Mouse (Mus musculus): ENCODE results near the gene Klf5. TPM values are rescaled to one million over a fixed set of nuclear protein-coding genes. Genes with fewer than 3 reads are reported as not detected.

The Klf5 gene
- total and polyA plus RNA-seq, 2 experiments from 2014 or later, result 1.5 to 3.5 TPM

DNA sequence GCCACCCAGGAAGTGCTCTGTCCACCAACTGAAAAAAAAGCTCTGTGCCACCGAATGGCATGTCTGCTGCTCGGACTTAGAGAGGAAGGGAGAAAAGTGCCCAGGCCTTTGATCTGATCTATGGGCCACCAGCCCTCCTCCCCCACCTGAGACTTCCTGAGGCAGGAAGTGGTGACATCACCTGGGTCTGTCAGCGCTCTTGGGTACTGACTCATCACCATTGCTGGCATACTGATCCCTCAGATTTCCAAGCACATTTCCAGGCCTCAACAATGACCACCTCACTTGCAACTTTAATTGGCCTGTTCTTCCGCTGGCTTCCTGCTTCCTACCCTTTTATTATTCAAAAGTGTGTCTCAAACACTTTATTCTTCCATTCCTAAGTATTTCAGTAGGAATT, 26.0 kb downstream of the Klf5 start:
- no peak for ATAC-seq

DNA sequence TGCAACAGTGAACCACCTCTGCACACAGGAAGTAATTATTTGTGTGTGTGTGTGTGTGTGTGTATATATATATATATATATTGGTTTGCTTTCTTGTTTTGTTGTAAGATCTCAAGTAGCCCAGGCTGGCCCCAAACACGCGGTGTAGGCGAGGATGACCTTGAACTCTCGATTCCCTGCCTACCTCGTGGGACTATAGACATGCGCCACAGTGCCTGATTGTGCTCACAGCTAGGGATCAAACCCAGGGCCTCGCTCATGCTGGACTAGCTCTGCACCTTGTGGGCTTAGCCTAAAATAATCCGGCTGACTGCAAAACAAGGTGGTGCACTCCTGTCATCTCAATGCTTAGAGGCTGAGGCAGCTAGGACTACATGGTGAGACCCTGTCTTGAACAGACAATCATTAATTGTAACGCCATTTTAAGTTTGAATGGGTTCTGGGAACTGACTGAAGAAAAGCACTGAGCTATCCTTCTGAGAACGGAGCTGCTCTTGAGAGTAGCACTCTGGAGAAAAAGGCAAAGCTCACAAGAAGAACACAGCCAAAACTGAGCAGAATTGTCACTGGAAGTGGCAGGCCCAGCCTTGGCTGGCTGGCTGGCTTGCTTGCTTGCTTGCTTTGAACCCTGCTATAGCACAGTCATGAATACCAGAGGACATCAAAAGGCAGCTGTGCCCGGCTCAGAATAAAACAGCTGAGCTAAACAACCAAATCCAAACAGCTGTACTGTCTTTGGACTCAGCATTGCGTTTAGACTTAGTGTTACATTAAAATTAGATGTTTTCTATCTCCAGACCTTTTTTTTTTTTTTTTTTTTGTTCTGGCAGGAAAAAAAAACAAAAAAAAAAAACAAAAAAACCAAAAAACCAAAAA, 27.3 kb downstream of the Klf5 start:
- no peaks in the 10 kb centered on the region for H3K27me3 ChIP-seq (ENCODE audit: insufficient read depth, low read length)
- WGBS, result 74% methylated on average over 12 of the region's 12 CpGs
- H3K4me2 ChIP-seq (ENCODE audit: low read depth, low read length), result no peak overlapping the region
- H3K4me1 ChIP-seq (ENCODE audit: insufficient read depth, low read length), result no peaks in the 10 kb centered on the region
- no peak overlapping the region for H3K27ac ChIP-seq
- H3K9me3 ChIP-seq (ENCODE audit: low read length), result no peaks in the 10 kb centered on the region
- no peak overlapping the region for H3K4me3 ChIP-seq (ENCODE audit: low read length)
- H3K36me3 ChIP-seq (ENCODE audit: insufficient read depth, low read length), result no peaks in the 10 kb centered on the region
- DNase-seq (ENCODE audit: low spot score) (no peak), ATAC-seq (no peak)
- no peak for TF ChIP-seq CTCF (IDR thresholded peaks at IDR 0.05; ENCODE audit: low read depth)
- H3K9ac ChIP-seq (replicated peaks; ENCODE audit: low read length), result no peak overlapping the region

More for the DNA sequence above, 26.0 kb downstream of the Klf5 start:
- no peaks in the 10 kb centered on the region for H3K4me1 ChIP-seq (ENCODE audit: insufficient read depth, low read length)
- no peaks in the 10 kb centered on the region for H3K9me3 ChIP-seq (ENCODE audit: low read length)
- no peak overlapping the region for H3K9ac ChIP-seq (replicated peaks; ENCODE audit: low read length)
- no peaks in the 10 kb centered on the region for H3K36me3 ChIP-seq (ENCODE audit: insufficient read depth, low read length)
- 86% methylated on average over 4 of the region's 4 CpGs for WGBS
- no peak for TF ChIP-seq CTCF (IDR thresholded peaks at IDR 0.05; ENCODE audit: low read depth)
- no peak overlapping the region for H3K4me3 ChIP-seq (ENCODE audit: low read length)
- no peaks in the 10 kb centered on the region for H3K27me3 ChIP-seq (ENCODE audit: insufficient read depth, low read length)
- H3K4me2 ChIP-seq (ENCODE audit: low read depth, low read length), result no peak overlapping the region
- no peak overlapping the region for H3K27ac ChIP-seq
- no peak for DNase-seq (ENCODE audit: low spot score)

DNA sequence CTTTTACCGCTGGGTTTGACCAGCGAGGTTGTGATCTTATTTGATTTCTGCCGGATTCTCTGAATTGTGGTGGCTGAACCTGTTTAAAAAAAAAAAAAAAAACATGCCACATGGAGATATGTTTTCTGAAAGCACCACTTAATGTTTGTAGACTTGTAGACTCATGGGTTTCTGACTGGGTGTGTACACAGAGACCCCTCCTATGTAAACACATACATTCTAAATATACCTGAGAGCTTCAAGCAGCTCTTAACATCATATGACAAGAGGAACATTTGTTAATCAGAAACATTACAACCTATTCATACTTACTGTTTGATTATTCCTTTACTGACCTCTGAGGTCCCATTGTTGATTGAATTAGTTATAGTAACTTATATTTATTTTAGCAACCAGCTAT, 38.1 kb downstream of the Klf5 start:
- Histone ChIP-seq H3K27me3 (ENCODE audit: insufficient read depth, low read length) (no peaks in the 10 kb centered on the region), H3K27ac (no peak overlapping the region), H3K4me3 (ENCODE audit: low read length) (no peak overlapping the region), H3K9me3 (ENCODE audit: low read length) (no peaks in the 10 kb centered on the region), H3K9ac (replicated peaks; ENCODE audit: low read length) (no peak overlapping the region), H3K36me3 (ENCODE audit: insufficient read depth, low read length) (no peaks in the 10 kb centered on the region), H3K4me1 (ENCODE audit: insufficient read depth, low read length) (no peaks in the 10 kb centered on the region), H3K4me2 (ENCODE audit: low read depth, low read length) (no peak overlapping the region)
- no peak for DNase-seq (ENCODE audit: low spot score)
- 90% methylated on average over 3 of the region's 3 CpGs for WGBS
- no peak for TF ChIP-seq CTCF (IDR thresholded peaks at IDR 0.05; ENCODE audit: low read depth)
- ATAC-seq, result no peak

DNA sequence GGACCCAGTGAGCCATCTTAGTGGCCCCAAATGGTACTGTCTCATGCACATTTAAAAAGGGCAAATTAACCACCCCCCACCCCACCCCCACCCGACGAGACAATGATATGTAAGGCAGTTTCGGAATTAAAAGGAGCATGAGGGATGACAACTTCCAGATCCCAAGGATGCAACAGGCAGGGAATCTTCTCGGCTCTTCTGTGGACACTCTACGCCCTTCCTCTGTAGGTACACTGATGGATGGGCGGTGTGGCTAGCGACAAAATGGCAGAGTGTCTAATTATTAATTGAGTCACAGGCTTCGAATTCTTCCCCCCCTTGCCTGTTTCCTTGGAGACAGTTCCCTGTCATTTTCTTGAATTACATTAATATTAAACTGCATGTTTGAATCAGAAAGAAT, 40.5 kb downstream of the Klf5 start:
- DNase-seq (ENCODE audit: low spot score) (no peak), ATAC-seq (no peak)
- Histone ChIP-seq H3K4me2 (ENCODE audit: low read depth, low read length) (no peak overlapping the region), H3K9ac (replicated peaks; ENCODE audit: low read length) (no peak overlapping the region), H3K27me3 (ENCODE audit: insufficient read depth, low read length) (no peaks in the 10 kb centered on the region), H3K4me1 (ENCODE audit: insufficient read depth, low read length) (no peaks in the 10 kb centered on the region), H3K36me3 (ENCODE audit: insufficient read depth, low read length) (no peaks in the 10 kb centered on the region), H3K4me3 (ENCODE audit: low read length) (no peak overlapping the region), H3K9me3 (ENCODE audit: low read length) (no peaks in the 10 kb centered on the region), H3K27ac (no peak overlapping the region)
- no peak for TF ChIP-seq CTCF (IDR thresholded peaks at IDR 0.05; ENCODE audit: low read depth)
- WGBS, result 37% methylated on average over 8 of the region's 8 CpGs

DNA sequence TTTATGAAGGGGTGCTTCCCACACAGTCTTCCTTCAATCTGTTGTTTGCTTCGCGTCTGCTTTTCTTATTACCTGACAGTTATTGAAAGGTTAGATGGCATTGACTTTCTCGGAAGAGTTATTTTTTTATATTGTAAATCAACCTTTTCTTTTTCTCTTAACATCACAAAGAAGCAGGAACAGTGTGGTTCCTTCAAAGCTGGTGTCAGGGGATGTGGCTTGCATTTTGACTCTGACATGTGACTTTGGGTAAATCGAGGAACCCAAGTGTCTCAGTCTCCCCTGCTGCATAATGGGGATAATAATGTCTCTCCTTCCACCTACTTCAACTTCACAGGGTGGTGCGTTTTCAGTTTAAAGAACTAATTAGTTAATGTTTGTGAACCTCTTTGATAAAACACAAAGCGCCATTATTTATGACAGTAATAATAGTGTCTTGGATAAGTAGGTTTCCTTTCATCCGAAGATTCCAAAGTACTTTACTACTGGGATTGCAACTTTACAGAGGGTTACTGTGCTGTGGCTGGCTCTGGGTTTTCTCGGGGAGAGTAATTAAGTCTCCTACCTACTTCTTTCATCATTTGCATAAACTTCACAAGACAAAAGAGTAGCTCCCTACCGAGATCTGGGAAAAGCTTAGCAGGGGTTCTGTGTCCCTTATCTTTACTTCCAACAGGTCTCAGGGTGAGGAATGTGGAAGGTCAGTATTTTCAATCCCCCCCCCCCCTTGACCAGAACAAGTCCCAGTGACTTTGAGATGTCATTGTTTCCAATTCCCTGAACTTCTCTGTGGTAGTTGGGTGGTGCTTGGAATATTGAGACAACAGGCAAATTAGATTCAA, 41.4 kb downstream of the Klf5 start:
- DNase-seq (ENCODE audit: low spot score) (no peak), ATAC-seq (no peak)
- no peak overlapping the region for H3K27ac ChIP-seq
- no peaks in the 10 kb centered on the region for H3K4me1 ChIP-seq (ENCODE audit: insufficient read depth, low read length)
- H3K27me3 ChIP-seq (ENCODE audit: insufficient read depth, low read length), result no peaks in the 10 kb centered on the region
- no peak overlapping the region for H3K4me2 ChIP-seq (ENCODE audit: low read depth, low read length)
- H3K9ac ChIP-seq (replicated peaks; ENCODE audit: low read length), result no peak overlapping the region
- TF ChIP-seq CTCF (IDR thresholded peaks at IDR 0.05; ENCODE audit: low read depth), result no peak
- no peaks in the 10 kb centered on the region for H3K36me3 ChIP-seq (ENCODE audit: insufficient read depth, low read length)
- WGBS, result 18% methylated on average over 9 of the region's 9 CpGs
- no peak overlapping the region for H3K4me3 ChIP-seq (ENCODE audit: low read length)
- no peaks in the 10 kb centered on the region for H3K9me3 ChIP-seq (ENCODE audit: low read length)

DNA sequence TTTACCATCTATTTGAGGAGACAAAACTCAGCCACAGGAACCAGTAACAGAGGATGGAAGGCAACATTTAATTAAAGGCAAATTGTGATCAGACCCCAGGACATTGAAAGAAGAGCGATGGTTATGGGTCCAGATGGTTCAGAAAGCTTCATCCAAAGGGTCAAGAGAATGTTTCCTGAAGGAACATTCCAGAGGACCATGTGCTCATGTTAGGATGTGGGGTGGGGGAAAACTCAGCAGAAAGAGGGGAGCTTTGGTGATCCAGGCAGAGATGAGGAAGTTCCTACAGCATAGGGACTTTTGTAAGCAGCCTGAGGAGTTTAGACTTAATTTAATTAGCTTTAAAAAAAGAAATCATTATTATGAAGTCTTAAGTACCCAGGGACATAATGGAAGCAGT, 42.2 kb downstream of the Klf5 start:
- Histone ChIP-seq H3K4me1 (ENCODE audit: insufficient read depth, low read length) (no peaks in the 10 kb centered on the region), H3K27ac (no peak overlapping the region), H3K36me3 (ENCODE audit: insufficient read depth, low read length) (no peaks in the 10 kb centered on the region), H3K4me2 (ENCODE audit: low read depth, low read length) (no peak overlapping the region), H3K27me3 (ENCODE audit: insufficient read depth, low read length) (no peaks in the 10 kb centered on the region), H3K4me3 (ENCODE audit: low read length) (no peak overlapping the region), H3K9me3 (ENCODE audit: low read length) (no peaks in the 10 kb centered on the region), H3K9ac (replicated peaks; ENCODE audit: low read length) (no peak overlapping the region)
- ATAC-seq (no peak), DNase-seq (ENCODE audit: low spot score) (no peak)
- no peak for TF ChIP-seq CTCF (IDR thresholded peaks at IDR 0.05; ENCODE audit: low read depth)
- WGBS, result 84% methylated on average over 1 of the region's 1 CpGs
